Mouse (Mus musculus): Measurements from ENCODE around the gene Psip1.
A peak's percentile ranks its signal among the peaks of the same experiment; 100 is the strongest.
"Not testable (repeated sequence)": the region's sequence is repeated elsewhere in the genome, so short reads cannot be mapped to it uniquely, and the experiment has no call there.

Psip1 gene

GRCm38 (mm10) chr4:83500154-83501036, 14.1 kb upstream of the Psip1 start:
- no peak for DNase-seq

DNA sequence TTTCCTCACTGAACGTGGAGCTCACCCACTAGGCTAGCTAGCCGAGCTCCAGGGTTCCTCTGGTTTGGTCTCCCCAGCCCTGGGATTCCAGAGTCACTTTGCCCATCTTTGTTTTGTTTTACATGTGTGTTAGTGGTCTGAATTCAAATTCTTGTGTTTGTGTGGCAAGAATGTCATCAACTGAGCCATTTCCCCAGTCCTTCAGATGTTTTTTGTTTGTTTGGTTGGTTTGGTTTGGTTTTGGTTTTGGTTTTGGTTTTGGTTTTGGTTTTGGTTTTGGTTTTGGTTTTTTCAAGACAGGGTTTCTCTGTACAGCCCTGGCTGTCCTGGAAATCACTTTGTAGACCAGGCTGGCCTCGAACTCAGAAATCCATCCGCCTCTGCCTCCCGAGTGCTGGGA, 10.8 kb upstream of the Psip1 start:
- DNase-seq = not testable (repeated sequence)

DNA sequence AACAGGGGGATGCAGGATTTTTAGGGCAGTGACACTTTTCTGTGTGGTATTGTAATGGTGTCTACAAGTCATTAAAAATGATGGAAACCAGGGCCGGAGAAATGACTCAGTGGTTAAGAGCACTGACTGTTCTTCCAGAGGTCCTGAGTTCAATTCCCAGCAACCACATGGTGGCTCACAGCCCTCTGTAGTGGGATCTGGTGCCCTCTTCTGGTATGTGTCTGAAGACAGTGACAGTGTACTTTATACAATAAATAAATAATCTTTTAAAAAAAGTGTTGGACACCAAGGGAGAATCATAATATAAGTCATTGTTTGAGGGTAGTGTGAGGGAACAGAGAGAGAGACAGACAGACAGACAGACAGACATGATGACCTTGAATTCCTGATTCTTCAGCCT, 6.9 kb upstream of the Psip1 start:
- DNase-seq = no peak

DNA sequence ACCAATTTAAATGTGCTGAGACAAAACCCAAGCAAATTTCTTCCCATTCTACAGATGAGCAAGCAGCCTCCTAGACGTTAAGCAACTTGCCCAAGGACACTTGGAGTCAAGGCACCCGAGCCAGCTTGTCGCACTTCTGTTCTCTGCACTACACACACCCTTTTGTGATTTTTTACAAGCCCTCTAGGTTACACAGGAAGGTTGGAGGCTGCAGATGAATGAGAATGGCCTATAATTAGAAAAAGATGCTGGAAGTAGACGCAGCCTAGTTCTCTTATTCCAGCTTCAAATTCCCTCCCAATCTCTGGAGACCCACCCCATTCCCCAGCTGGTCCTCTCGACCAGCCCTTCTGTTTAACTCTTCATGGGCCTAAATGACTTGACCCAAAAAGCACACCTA, 2.9 kb upstream of the Psip1 start:
- no peak for DNase-seq

DNA sequence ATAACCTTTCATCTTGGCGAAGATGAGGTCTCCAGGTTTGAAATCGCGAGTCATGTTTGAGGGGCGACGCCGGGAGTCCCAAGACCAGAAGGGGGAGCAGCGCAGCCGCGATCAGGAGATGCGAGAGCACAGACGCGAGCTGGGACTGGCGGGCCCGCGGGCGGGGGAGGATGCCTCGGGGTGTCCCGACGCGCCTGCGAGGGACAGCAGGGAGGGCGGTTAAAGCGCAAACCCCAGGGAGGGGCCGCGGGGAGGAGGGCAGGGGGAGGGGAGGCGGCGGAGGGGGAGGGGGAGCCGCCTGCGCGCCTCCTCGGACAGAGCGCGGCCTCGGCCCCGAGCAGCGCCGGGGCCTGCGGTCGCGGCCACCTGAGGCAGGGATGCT, 533 bp downstream of the Psip1 start:
- DNase-seq = peak; percentile 47 to 68

DNA sequence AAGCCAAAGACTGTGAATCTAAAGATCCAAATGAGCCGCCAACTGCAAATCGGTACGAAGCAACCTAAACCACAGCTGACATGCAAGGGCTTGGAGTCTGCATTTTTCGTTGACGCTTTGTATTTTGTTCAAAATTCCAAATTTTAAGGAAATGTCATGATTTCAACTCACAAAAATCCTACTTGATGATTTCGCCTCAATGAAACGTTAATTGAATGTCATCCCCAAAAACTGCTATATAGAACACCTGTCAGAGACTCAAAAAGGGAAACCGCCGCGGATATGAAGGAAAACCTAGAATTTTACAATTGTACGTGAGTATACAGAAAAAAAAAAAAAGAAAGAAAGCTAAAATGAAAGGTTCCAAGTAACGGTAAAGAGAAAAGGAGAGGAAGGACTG, 1.0 kb downstream of the Psip1 start:
- no peak for DNase-seq

GRCm38 (mm10) chr4:83468208-83468607, 18.1 kb downstream of the Psip1 start:
- no peak for DNase-seq

- no peak for DNase-seq
Observed at GRCm38 (mm10) chr4:83467615-83468014, 18.6 kb downstream of the Psip1 start.

DNA sequence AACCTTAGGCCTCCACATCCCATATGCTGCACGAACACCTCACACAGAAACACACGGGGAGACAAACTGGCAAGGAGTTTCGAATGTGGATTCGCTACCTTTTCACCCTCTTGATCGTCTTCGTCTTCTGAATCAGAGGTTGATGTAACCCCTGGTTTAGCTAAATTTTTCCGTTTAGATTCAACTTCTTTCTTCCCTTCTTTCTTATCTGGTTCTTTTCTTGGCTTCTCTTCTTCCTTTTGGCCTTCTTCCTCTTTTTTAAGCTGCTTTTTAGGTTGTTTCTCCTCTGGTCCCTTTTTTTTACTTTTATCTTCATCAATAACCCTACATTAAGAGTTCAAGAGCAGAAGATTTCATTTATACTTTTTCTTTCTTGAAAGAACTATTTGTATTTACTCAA, 21.4 kb downstream of the Psip1 start:
- no peak for DNase-seq

DNA sequence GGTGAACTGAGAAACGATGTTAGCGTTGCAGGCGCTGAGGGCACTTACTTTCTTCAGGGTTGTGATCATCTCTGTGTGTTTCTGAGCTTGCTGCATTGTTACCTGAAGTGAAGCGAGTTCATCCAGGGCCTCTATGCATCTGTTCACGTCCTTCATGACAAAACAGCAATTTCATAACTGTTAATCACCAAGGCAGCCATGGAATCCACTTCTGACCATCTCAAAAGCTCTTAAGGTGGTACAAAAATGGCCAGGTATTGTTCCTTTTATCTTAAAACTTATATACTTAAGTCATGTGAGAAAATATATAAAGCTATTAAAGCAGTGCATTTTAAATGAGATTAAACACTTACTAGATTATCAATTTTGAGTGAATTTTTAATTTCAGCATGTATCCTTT, 26.2 kb downstream of the Psip1 start:
- no peak for DNase-seq

DNA sequence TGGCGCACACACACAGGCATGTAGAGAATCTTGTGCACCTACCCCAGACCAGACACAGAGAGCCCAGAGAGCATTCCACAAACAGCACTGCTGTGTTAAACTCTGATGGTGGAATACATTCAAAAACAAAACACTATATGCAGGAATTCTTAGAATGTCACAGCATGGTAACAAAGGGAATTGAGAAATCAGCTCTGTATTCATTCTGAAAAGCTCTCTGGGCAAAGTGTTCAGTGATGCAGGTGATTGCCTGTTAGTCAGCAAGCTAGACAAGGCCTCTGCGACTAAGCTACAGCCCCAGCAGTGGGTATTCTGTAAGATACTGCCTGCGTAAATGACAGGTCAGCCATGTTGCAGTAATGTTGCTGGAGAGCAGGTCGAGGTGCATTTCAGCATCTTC, 35.5 kb downstream of the Psip1 start:
- no peak for DNase-seq

DNA sequence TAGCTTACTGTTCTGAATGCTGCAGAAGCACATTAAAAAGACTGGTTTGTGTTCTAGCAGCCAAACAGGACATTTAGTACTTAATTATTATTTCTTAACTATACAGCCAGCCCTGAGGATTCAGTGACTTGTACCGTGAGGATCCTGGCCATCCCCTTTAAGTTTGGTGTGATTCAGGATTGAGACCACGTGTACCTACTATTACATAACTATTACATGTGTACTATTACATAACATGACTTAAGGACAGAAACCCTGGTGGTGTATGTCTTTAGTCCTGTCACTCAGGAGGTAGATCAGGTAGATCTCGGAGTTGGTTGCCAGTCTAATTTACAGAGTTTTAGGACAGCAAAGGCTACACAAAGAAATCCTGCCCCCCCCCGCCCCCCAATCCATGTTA, 45.2 kb downstream of the Psip1 start:
- DNase-seq = no peak

DNA sequence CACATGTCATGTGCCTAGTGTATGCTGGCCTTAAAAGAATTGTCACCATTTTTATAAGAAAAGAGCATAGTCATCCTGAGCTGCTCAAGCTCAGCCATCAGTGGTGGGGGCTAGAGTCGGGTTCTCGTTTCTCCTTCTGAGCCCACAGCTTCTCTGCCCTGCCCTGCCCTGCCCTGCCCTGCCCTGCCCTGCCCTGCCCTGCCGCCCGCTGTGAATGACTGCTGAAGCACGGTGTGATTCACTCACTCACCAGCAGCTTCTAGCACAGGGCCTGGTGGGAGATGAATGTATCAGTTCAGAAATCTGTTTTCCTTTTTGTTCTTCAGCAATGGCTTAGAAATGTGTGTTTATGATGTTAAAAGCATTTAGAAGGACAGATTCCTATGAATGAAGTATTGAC, 47.2 kb downstream of the Psip1 start:
- no peak for DNase-seq

GRCm38 (mm10) chr4:83438116-83438515, 48.1 kb downstream of the Psip1 start:
- DNase-seq = no peak

DNA sequence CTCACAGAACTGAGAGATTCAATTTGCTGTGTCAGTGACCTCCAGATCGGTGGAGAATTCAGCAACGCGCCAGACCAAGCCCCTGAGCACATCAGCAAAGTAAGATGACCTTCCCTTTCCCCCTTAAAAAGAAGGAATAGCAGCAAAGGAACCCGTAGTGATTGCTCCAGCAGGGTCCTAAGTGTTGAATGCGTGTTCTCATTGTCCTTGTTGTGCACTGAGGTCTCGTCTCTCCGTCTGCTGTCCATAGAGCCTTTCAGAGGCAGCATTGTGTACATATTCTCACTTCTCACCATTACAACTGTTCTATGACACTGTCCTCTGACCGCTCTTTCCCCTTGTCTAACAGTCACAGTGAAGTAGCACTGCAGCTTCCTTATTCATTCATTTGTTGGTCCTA, 49.9 kb downstream of the Psip1 start:
- DNase-seq = no peak

DNA sequence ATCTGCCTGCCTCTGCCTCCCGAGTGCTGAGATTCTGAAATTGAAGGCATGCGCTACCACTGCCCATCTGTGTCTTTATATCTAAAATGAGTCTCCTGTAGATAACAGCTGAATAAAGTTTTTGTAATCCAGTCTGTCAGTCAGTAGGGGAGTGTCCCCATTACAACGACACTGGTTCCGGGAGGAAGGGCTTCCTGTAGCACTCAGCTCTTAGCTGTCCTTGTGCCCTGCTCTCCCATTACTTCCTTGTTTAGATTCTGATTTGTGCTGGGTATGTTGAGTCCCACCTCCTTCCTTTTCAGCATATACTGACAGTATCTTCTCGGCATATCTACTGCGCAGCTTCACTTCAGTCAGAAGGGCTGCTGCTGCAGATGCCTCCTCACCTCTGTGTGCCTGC, 53.4 kb downstream of the Psip1 start:
- no peak for DNase-seq

GRCm38 (mm10) chr4:83431950-83432349, 54.3 kb downstream of the Psip1 start:
- DNase-seq = no peak

DNA sequence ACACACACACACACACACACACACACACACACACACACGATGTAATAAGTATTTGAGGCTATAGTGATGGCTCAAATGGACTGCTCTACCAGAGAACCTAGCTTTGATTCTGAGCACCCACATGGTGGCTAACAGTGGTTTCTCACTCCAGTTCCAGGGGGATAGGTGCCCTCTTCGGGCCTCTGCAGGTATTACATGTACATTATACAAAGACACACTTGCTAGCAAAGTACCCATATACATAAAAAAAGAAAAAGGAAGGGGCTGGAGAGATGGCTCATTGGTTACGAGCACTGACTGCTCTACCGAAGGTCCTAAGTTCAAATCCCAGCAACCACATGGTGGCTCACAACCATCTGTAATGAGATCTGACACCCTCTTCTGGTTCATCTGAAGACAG, 57.4 kb downstream of the Psip1 start:
- no peak for DNase-seq

DNA sequence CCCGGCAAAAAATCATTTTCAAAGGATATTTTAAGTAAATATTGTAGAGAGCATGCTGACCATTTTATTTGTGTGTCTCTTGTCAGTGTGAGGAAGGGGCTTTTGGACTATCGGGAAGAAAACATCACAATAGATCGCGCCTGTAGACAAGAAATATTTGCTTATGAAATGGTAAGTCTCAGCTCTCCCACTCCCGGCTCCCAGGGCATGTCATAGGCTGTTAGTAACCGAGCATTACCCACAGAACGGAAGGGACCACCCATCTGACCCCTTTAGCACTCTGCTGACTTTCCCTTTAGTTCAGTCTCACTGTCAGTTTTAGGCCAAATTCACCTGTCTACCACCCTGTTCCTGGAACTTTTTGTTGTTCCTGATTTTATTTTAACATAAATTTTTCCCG, 58.6 kb downstream of the Psip1 start:
- no peak for DNase-seq

- no peak for DNase-seq
Observed at GRCm38 (mm10) chr4:83427141-83427540, 59.1 kb downstream of the Psip1 start.

GRCm38 (mm10) chr4:83425119-83425518, 61.1 kb downstream of the Psip1 start:
- DNase-seq = no peak

DNA sequence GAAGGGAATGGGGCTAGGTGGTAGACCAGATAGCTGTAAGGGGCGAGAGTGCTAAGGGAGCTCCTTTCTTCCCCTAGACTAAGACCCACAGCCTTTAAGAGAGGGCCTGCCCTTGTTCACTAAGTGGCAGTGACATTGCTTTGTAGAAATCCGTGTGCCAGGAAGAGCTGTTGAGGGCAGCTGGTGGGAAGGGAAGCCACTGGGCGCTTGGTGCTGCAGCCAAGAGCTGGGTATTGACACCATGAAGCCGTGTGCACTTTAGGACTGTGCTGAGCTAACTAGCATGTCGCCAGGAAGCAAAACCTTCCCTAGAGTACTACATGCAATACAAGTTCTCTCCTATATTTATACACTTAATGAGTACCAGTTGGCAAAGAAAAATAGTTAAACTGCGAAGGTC, 62.6 kb downstream of the Psip1 start:
- DNase-seq = no peak

- no peak for DNase-seq
Observed at GRCm38 (mm10) chr4:83418781-83419180, 67.5 kb downstream of the Psip1 start.

- no peak for DNase-seq
Observed at GRCm38 (mm10) chr4:83417820-83418186, 68.5 kb downstream of the Psip1 start.

- peak; percentile 95 to 97 for DNase-seq
Observed at GRCm38 (mm10) chr4:83417160-83417819, 69.0 kb downstream of the Psip1 start, which contains the start of gene Snapc3. Gene Snapc3, plus strand, starts transcription at chr4:83417724.

Measured in kidney, adult 8-10 months (tissue).